Mouse (Mus musculus) erythroblast, embryonic 14.5 days (primary cell): ENCODE results near the gene Il17rd. TPM values are rescaled to one million over a fixed set of nuclear protein-coding genes. Genes with fewer than 3 reads are reported as not detected.

Experiments
- H3K27me3 ChIP-seq: 2 replicates; pipeline ENCODE4 v1.6.1; 2012; ENCODE audit warnings: inconsistent platforms; ENCODE audit not compliant: control insufficient read depth
- H3K36me3 ChIP-seq: 2 replicates; pipeline ENCODE4 v1.6.1; 2012; ENCODE audit warnings: mild to moderate bottlenecking, inconsistent platforms; ENCODE audit not compliant: control insufficient read depth
- H3K4me1 ChIP-seq: 2 replicates; pipeline ENCODE4 v1.6.1; 2012; ENCODE audit warnings: inconsistent platforms; ENCODE audit not compliant: control insufficient read depth
- H3K4me3 ChIP-seq: replicated peaks from 2 replicates; pipeline ENCODE3; 2012; ENCODE audit warnings: moderate library complexity, mild to moderate bottlenecking, inconsistent platforms
- H3K9me3 ChIP-seq: 2 replicates; pipeline ENCODE4 v1.6.1; 2012; ENCODE audit warnings: low read length, inconsistent platforms, mixed read lengths; ENCODE audit not compliant: control insufficient read depth
- GATA1 ChIP-seq: IDR thresholded peaks from 2 replicates; pipeline ENCODE4 v1.6.1; 2012; ENCODE audit warnings: low read length, inconsistent platforms, mixed read lengths
- TAL1 ChIP-seq: IDR thresholded peaks from 3 replicates; pipeline ENCODE4 v1.6.1; 2012; ENCODE audit warnings: low read length, inconsistent platforms, mixed read lengths
- polyA plus RNA-seq: library from polyadenylated mRNA; stranded (reverse); fragments of >175 nt; gene quantifications from 2 replicates; pipeline ENCODE4 v1.2.3, GENCODE M21; 2012

Gene Il17rd
- polyA plus RNA-seq, 1 experiment = 0.02 TPM

GRCm38 (mm10) chr14:27122646-27123045 is 83.9 kb downstream of the Il17rd start:
- no peaks in the 10 kb centered on the region for H3K36me3 ChIP-seq
- no peaks in the 10 kb centered on the region for H3K9me3 ChIP-seq
- no peak for TF ChIP-seq TAL1
- TF ChIP-seq GATA1 = no peak
- H3K27me3 ChIP-seq = no peaks in the 10 kb centered on the region
- H3K4me1 ChIP-seq = no peaks in the 10 kb centered on the region
- H3K4me3 ChIP-seq = no peak overlapping the region

GRCm38 (mm10) chr14:27123543-27123942 is 84.8 kb downstream of the Il17rd start:
- Histone ChIP-seq H3K4me1 (no peaks in the 10 kb centered on the region), H3K36me3 (no peaks in the 10 kb centered on the region), H3K4me3 (no peak overlapping the region), H3K9me3 (no peaks in the 10 kb centered on the region), H3K27me3 (no peaks in the 10 kb centered on the region)
- TF ChIP-seq GATA1 (no peak), TAL1 (no peak)

- Histone ChIP-seq H3K27me3 (no peaks in the 10 kb centered on the region), H3K9me3 (no peaks in the 10 kb centered on the region), H3K4me1 (no peaks in the 10 kb centered on the region), H3K36me3 (no peaks in the 10 kb centered on the region), H3K4me3 (no peak overlapping the region)
- TF ChIP-seq TAL1 (no peak), GATA1 (no peak)
Observed at GRCm38 (mm10) chr14:27130031-27130430, 91.3 kb downstream of the Il17rd start.

DNA sequence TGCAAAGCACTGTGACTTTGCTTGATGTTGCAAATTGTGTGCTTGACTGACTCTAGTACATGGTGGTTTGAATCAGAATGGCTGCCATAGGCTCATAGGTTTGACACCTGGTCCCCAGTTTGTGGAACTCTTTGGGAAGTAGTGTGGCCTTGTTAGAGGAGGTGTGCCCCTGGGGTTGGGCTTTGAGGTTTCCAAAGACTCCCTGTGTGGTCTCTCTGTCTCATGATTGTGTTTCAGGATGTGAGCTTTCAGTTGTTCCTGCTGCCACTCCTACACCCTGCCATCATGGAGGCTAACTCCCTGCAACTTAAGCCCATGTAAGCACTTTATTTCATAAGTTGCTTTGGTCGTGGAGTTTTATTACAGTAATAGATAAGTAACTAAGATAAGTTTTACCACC is 91.9 kb downstream of the Il17rd start:
- no peaks in the 10 kb centered on the region for H3K36me3 ChIP-seq
- H3K9me3 ChIP-seq = no peaks in the 10 kb centered on the region
- H3K4me3 ChIP-seq = no peak overlapping the region
- no peaks in the 10 kb centered on the region for H3K4me1 ChIP-seq
- TF ChIP-seq TAL1 = no peak
- no peak for TF ChIP-seq GATA1
- no peaks in the 10 kb centered on the region for H3K27me3 ChIP-seq

- Histone ChIP-seq H3K4me3 (no peak overlapping the region), H3K9me3 (no peaks in the 10 kb centered on the region), H3K4me1 (no peaks in the 10 kb centered on the region), H3K36me3 (no peaks in the 10 kb centered on the region), H3K27me3 (no peaks in the 10 kb centered on the region)
- TF ChIP-seq TAL1 (no peak), GATA1 (no peak)
Observed at GRCm38 (mm10) chr14:27131521-27131920, 92.8 kb downstream of the Il17rd start.

- TF ChIP-seq GATA1 (no peak), TAL1 (no peak)
- H3K27me3 ChIP-seq = no peaks in the 10 kb centered on the region
- no peaks in the 10 kb centered on the region for H3K4me1 ChIP-seq
- H3K36me3 ChIP-seq = no peaks in the 10 kb centered on the region
- H3K9me3 ChIP-seq = no peaks in the 10 kb centered on the region
- H3K4me3 ChIP-seq = no peak overlapping the region
Observed at GRCm38 (mm10) chr14:27138891-27139290, 100.2 kb downstream of the Il17rd start.

- no peaks in the 10 kb centered on the region for H3K9me3 ChIP-seq
- H3K36me3 ChIP-seq = no peaks in the 10 kb centered on the region
- TF ChIP-seq GATA1 (no peak), TAL1 (no peak)
- no peak overlapping the region for H3K4me3 ChIP-seq
- H3K4me1 ChIP-seq = no peaks in the 10 kb centered on the region
- H3K27me3 ChIP-seq = no peaks in the 10 kb centered on the region
Observed at GRCm38 (mm10) chr14:27139968-27140367, 101.2 kb downstream of the Il17rd start.

GRCm38 (mm10) chr14:27141486-27141885 is 102.7 kb downstream of the Il17rd start:
- Histone ChIP-seq H3K4me3 (no peak overlapping the region), H3K36me3 (no peaks in the 10 kb centered on the region), H3K4me1 (no peaks in the 10 kb centered on the region)

GRCm38 (mm10) chr14:27142680-27143079 is 103.9 kb downstream of the Il17rd start:
- no peaks in the 10 kb centered on the region for H3K4me1 ChIP-seq
- TF ChIP-seq GATA1 = no peak
- TF ChIP-seq TAL1 = no peak
- H3K9me3 ChIP-seq = no peaks in the 10 kb centered on the region
- H3K4me3 ChIP-seq = no peak overlapping the region
- H3K27me3 ChIP-seq = no peaks in the 10 kb centered on the region
- no peaks in the 10 kb centered on the region for H3K36me3 ChIP-seq

More at GRCm38 (mm10) chr14:27141486-27141885, 102.7 kb downstream of the Il17rd start:
- TF ChIP-seq TAL1 (no peak), GATA1 (no peak)
- Histone ChIP-seq H3K9me3 (no peaks in the 10 kb centered on the region), H3K27me3 (no peaks in the 10 kb centered on the region)
